Mouse (Mus musculus): ENCODE measurements around the gene Cyp46a1. TPM values are rescaled to one million over a fixed set of nuclear protein-coding genes. Genes with fewer than 3 reads are reported as not detected.
A peak's percentile ranks its signal among the peaks of the same experiment; 100 is the strongest.

Cyp46a1 gene
- polyA plus RNA-seq, 1 experiment from 2014 or later: 6.3 TPM

- 77% methylated on average over 8 of the region's 8 CpGs for WGBS
- no peaks in the 10 kb centered on the region for H3K9me3 ChIP-seq
- no peak overlapping the region for H3K27ac ChIP-seq
- peaks cover 33% of the 10 kb centered on the region for H3K27me3 ChIP-seq
- H3K9ac ChIP-seq: no peak overlapping the region
- no peak for ATAC-seq (ENCODE audit: insufficient number of reproducible peaks, low FRiP score, low TSS enrichment, low read depth)
- H3K4me2 ChIP-seq: no peak overlapping the region
- peaks cover 7% of the 10 kb centered on the region for H3K4me1 ChIP-seq
- H3K36me3 ChIP-seq: no peaks in the 10 kb centered on the region
- H3K4me3 ChIP-seq: no peak overlapping the region
Measured at GRCm38 (mm10) chr12:108348151-108348550, 14.0 kb downstream of the Cyp46a1 start.

GRCm38 (mm10) chr12:108349026-108349425, 14.8 kb downstream of the Cyp46a1 start:
- WGBS: 54% methylated on average over 5 of the region's 5 CpGs
- Histone ChIP-seq H3K9me3 (no peaks in the 10 kb centered on the region), H3K36me3 (no peaks in the 10 kb centered on the region), H3K9ac (no peak overlapping the region), H3K27ac (no peak overlapping the region), H3K4me3 (no peak overlapping the region), H3K4me1 (peaks cover 7% of the 10 kb centered on the region), H3K27me3 (peaks cover 42% of the 10 kb centered on the region), H3K4me2 (no peak overlapping the region)
- ATAC-seq (ENCODE audit: insufficient number of reproducible peaks, low FRiP score, low TSS enrichment, low read depth): no peak

GRCm38 (mm10) chr12:108350931-108351330, 16.8 kb downstream of the Cyp46a1 start:
- no peaks in the 10 kb centered on the region for H3K9me3 ChIP-seq
- no peak overlapping the region for H3K27ac ChIP-seq
- H3K4me1 ChIP-seq: peaks cover 7% of the 10 kb centered on the region
- 82% methylated on average over 10 of the region's 10 CpGs for WGBS
- H3K36me3 ChIP-seq: no peaks in the 10 kb centered on the region
- H3K4me3 ChIP-seq: no peak overlapping the region
- H3K27me3 ChIP-seq: peaks cover 50% of the 10 kb centered on the region
- no peak overlapping the region for H3K9ac ChIP-seq
- no peak overlapping the region for H3K4me2 ChIP-seq
- no peak for ATAC-seq (ENCODE audit: insufficient number of reproducible peaks, low FRiP score, low TSS enrichment, low read depth)

GRCm38 (mm10) chr12:108352371-108353136, 18.4 kb downstream of the Cyp46a1 start:
- Histone ChIP-seq H3K27me3 (peaks cover 50% of the 10 kb centered on the region), H3K36me3 (no peaks in the 10 kb centered on the region), H3K9me3 (no peaks in the 10 kb centered on the region), H3K4me1 (peaks cover 7% of the 10 kb centered on the region), H3K9ac (0 out of 2 replicates have a peak overlapping the region, but pooled peaks have one; percentile 7), H3K4me3 (peak overlapping the region; percentile 27), H3K27ac (no peak overlapping the region), H3K4me2 (peak overlapping the region; percentile 45)
- no peak; the same call in 1 of the 2 replicates for ATAC-seq (ENCODE audit: insufficient number of reproducible peaks, low FRiP score, low TSS enrichment, low read depth)
- 7% methylated on average over 35 of the region's 35 CpGs for WGBS

GRCm38 (mm10) chr12:108354284-108354683, 20.1 kb downstream of the Cyp46a1 start:
- H3K27me3 ChIP-seq: peaks cover 50% of the 10 kb centered on the region
- no peak overlapping the region for H3K27ac ChIP-seq
- peak; percentile 26; the same call in 1 of the 2 replicates for ATAC-seq (ENCODE audit: insufficient number of reproducible peaks, low FRiP score, low TSS enrichment, low read depth)
- H3K9me3 ChIP-seq: no peaks in the 10 kb centered on the region
- H3K9ac ChIP-seq: no peak overlapping the region
- no peak overlapping the region for H3K4me2 ChIP-seq
- no peak overlapping the region for H3K4me3 ChIP-seq
- H3K4me1 ChIP-seq: peaks cover 7% of the 10 kb centered on the region
- WGBS: 57% methylated on average over 2 of the region's 2 CpGs
- H3K36me3 ChIP-seq: no peaks in the 10 kb centered on the region

GRCm38 (mm10) chr12:108355271-108355670, 21.1 kb downstream of the Cyp46a1 start:
- Histone ChIP-seq H3K9ac (no peak overlapping the region), H3K4me2 (no peak overlapping the region), H3K9me3 (no peaks in the 10 kb centered on the region), H3K4me1 (peaks cover 7% of the 10 kb centered on the region), H3K4me3 (no peak overlapping the region), H3K27ac (no peak overlapping the region), H3K36me3 (no peaks in the 10 kb centered on the region), H3K27me3 (peaks cover 44% of the 10 kb centered on the region)
- ATAC-seq (ENCODE audit: insufficient number of reproducible peaks, low FRiP score, low TSS enrichment, low read depth): no peak
- 86% methylated on average over 1 of the region's 1 CpGs for WGBS

GRCm38 (mm10) chr12:108355986-108356385, 21.8 kb downstream of the Cyp46a1 start:
- Histone ChIP-seq H3K27me3 (peaks cover 39% of the 10 kb centered on the region), H3K4me1 (peaks cover 7% of the 10 kb centered on the region), H3K36me3 (no peaks in the 10 kb centered on the region), H3K4me3 (no peak overlapping the region), H3K9me3 (no peaks in the 10 kb centered on the region), H3K4me2 (no peak overlapping the region), H3K27ac (no peak overlapping the region), H3K9ac (no peak overlapping the region)
- no peak for ATAC-seq (ENCODE audit: insufficient number of reproducible peaks, low FRiP score, low TSS enrichment, low read depth)

- Histone ChIP-seq H3K27ac (no peak overlapping the region), H3K9me3 (no peaks in the 10 kb centered on the region), H3K4me1 (peaks cover 26% of the 10 kb centered on the region), H3K27me3 (no peaks in the 10 kb centered on the region), H3K9ac (no peak overlapping the region), H3K36me3 (no peaks in the 10 kb centered on the region), H3K4me3 (no peak overlapping the region), H3K4me2 (no peak overlapping the region)
- no peak for ATAC-seq (ENCODE audit: insufficient number of reproducible peaks, low FRiP score, low TSS enrichment, low read depth)
- 4% methylated on average over 5 of the region's 5 CpGs for WGBS
Measured at GRCm38 (mm10) chr12:108363796-108364195, 29.6 kb downstream of the Cyp46a1 start.

- Histone ChIP-seq H3K4me3 (no peak overlapping the region), H3K27me3 (no peaks in the 10 kb centered on the region), H3K4me1 (peaks cover 29% of the 10 kb centered on the region), H3K9me3 (no peaks in the 10 kb centered on the region), H3K9ac (no peak overlapping the region), H3K4me2 (no peak overlapping the region), H3K36me3 (no peaks in the 10 kb centered on the region), H3K27ac (0 out of 2 replicates have a peak overlapping the region, but pooled peaks have one; percentile 11)
- ATAC-seq (ENCODE audit: insufficient number of reproducible peaks, low FRiP score, low TSS enrichment, low read depth): 0 out of 2 replicates have a peak, but pooled peaks have one; percentile 16
- 10% methylated on average over 3 of the region's 3 CpGs for WGBS
Measured at GRCm38 (mm10) chr12:108365340-108365739, 31.2 kb downstream of the Cyp46a1 start.

- Histone ChIP-seq H3K36me3 (no peaks in the 10 kb centered on the region), H3K9me3 (no peaks in the 10 kb centered on the region), H3K27ac (no peak overlapping the region), H3K4me3 (no peak overlapping the region), H3K9ac (no peak overlapping the region), H3K4me2 (no peak overlapping the region), H3K4me1 (peaks cover 34% of the 10 kb centered on the region), H3K27me3 (no peaks in the 10 kb centered on the region)
- no peak for ATAC-seq (ENCODE audit: insufficient number of reproducible peaks, low FRiP score, low TSS enrichment, low read depth)
- 55% methylated on average over 7 of the region's 7 CpGs for WGBS
Measured at GRCm38 (mm10) chr12:108365868-108366267, 31.7 kb downstream of the Cyp46a1 start.

GRCm38 (mm10) chr12:108367909-108368308, 33.7 kb downstream of the Cyp46a1 start:
- Histone ChIP-seq H3K27me3 (no peaks in the 10 kb centered on the region), H3K4me3 (no peak overlapping the region), H3K27ac (no peak overlapping the region), H3K4me1 (peaks cover 48% of the 10 kb centered on the region), H3K9me3 (no peaks in the 10 kb centered on the region), H3K4me2 (no peak overlapping the region), H3K36me3 (no peaks in the 10 kb centered on the region), H3K9ac (no peak overlapping the region)
- WGBS: 66% methylated on average over 2 of the region's 2 CpGs
- no peak for ATAC-seq (ENCODE audit: insufficient number of reproducible peaks, low FRiP score, low TSS enrichment, low read depth)

GRCm38 (mm10) chr12:108368921-108369320, 34.7 kb downstream of the Cyp46a1 start:
- H3K4me2 ChIP-seq: no peak overlapping the region
- H3K27me3 ChIP-seq: no peaks in the 10 kb centered on the region
- H3K9ac ChIP-seq: no peak overlapping the region
- H3K4me1 ChIP-seq: peaks cover 52% of the 10 kb centered on the region
- no peak overlapping the region for H3K4me3 ChIP-seq
- no peak for ATAC-seq (ENCODE audit: insufficient number of reproducible peaks, low FRiP score, low TSS enrichment, low read depth)
- WGBS: 69% methylated on average over 5 of the region's 5 CpGs
- no peaks in the 10 kb centered on the region for H3K9me3 ChIP-seq
- no peaks in the 10 kb centered on the region for H3K36me3 ChIP-seq
- H3K27ac ChIP-seq: no peak overlapping the region

Data from limb, embryonic 15.5 days (tissue).